8 mouse cellular contexts compared by ENCODE assay signal in genomic region chr8:47674777-47675710, GRCm38 (mm10). TPM values are rescaled to one million over a fixed set of nuclear protein-coding genes. Genes with fewer than 3 reads are reported as not detected.
DNase-seq lines count a peak whose midpoint lies in the region; ATAC-seq and TF ChIP-seq lines count a peak whose summit lies in the region.

Gene Ing2 (minus strand): TSS chr8:47675556.

- H3K4me1 ChIP-seq in bone marrow macrophage, adult 2 months (ENCODE audit: control insufficient read depth, insufficient read depth, low read length), result peaks cover 15% of the 10 kb centered on the region
- no peaks in the 10 kb centered on the region; the same call in 1 of the 2 replicates for H3K4me1 ChIP-seq in embryonic fibroblast, embryonic 13.5 days (ENCODE audit: control insufficient read depth, insufficient read depth, low read length)
- H3K4me1 ChIP-seq in kidney, embryonic 14.5 days (ENCODE audit: control insufficient read depth, insufficient read depth, low read length), result no peaks in the 10 kb centered on the region
- H3K4me1 ChIP-seq in limb, embryonic 15.5 days, result 0 out of 2 replicates have a peak, but pooled peaks cover 3% of the 10 kb centered on the region

- peak within 1 kb of the TSS; percentile 86 for H3K4me3 ChIP-seq in bone marrow macrophage, adult 2 months (ENCODE audit: insufficient read depth, low read length)
- H3K4me3 ChIP-seq in embryonic fibroblast, embryonic 13.5 days (ENCODE audit: insufficient read depth, low read length), result peak within 1 kb of the TSS; percentile 95
- H3K4me3 ChIP-seq in kidney, embryonic 14.5 days (ENCODE audit: low read length), result peak within 1 kb of the TSS; percentile 98
- H3K4me3 ChIP-seq in limb, embryonic 15.5 days, result peak within 1 kb of the TSS; percentile 98

- peak; percentile 100 for DNase-seq in A20 (ENCODE audit: low read depth, low spot score)
- peak; percentile 100 for DNase-seq in heart, adult 9 months (ENCODE audit: low spot score in 2 of 2)
- peak; percentile 99 to 100 for DNase-seq in monocyte, adult 2 months (ENCODE audit: low read depth in 1 of 2, low spot score in 2 of 2)
- peak; percentile 100 for DNase-seq in spleen, postnatal 36 days (ENCODE audit: low spot score in 2 of 2)

- H3K9ac ChIP-seq in kidney, embryonic 14.5 days (ENCODE audit: low read depth, low read length), result peak within 1 kb of the TSS; percentile 92
- H3K9ac ChIP-seq in limb, embryonic 15.5 days, result peak within 1 kb of the TSS; percentile 79

- under 1% methylated on average over 76 of the region's 106 CpGs for WGBS in kidney, embryonic 14.5 days
- WGBS in limb, embryonic 15.5 days, result under 1% methylated on average over 98 of the region's 106 CpGs

- no peaks in the 10 kb centered on the region for H3K9me3 ChIP-seq in kidney, embryonic 14.5 days (ENCODE audit: control insufficient read depth, low read length)
- no peaks in the 10 kb centered on the region for H3K9me3 ChIP-seq in limb, embryonic 15.5 days

- H3K27me3 ChIP-seq in kidney, embryonic 14.5 days (ENCODE audit: control insufficient read depth, insufficient read depth, low read length), result no peaks in the 10 kb centered on the region
- H3K27me3 ChIP-seq in limb, embryonic 15.5 days, result no peaks in the 10 kb centered on the region

- no peak for TF ChIP-seq CTCF in bone marrow macrophage, adult 2 months (IDR thresholded peaks at IDR 0.05; ENCODE audit: low read depth, low read length)
- no peak for TF ChIP-seq CTCF in embryonic fibroblast, embryonic 13.5 days (IDR thresholded peaks at IDR 0.05; ENCODE audit: borderline replicate concordance, insufficient read depth, low read length)

- peak; percentile 31; the same call in 1 of the 2 replicates for TF ChIP-seq POLR2A in bone marrow macrophage, adult 2 months (IDR thresholded peaks at IDR 0.05; ENCODE audit: borderline replicate concordance, low read depth, low read length)
- peak; percentile 67 for TF ChIP-seq POLR2A in embryonic fibroblast, embryonic 13.5 days (IDR thresholded peaks at IDR 0.05; ENCODE audit: low read depth, low read length)

- H3K4me2 ChIP-seq in kidney, embryonic 14.5 days (replicated peaks; ENCODE audit: low read depth, low read length), result peak within 1 kb of the TSS; percentile 65
- H3K4me2 ChIP-seq in limb, embryonic 15.5 days, result peak within 1 kb of the TSS; percentile 73

- peak within 1 kb of the TSS; percentile 95 for H3K27ac ChIP-seq in bone marrow macrophage, adult 2 months (ENCODE audit: insufficient read depth, low read depth, low read length)
- H3K27ac ChIP-seq in embryonic fibroblast, embryonic 13.5 days (ENCODE audit: insufficient read depth, low read length), result peak within 1 kb of the TSS; percentile 90
- peak within 1 kb of the TSS; percentile 98 for H3K27ac ChIP-seq in kidney, embryonic 14.5 days (ENCODE audit: low read depth, low read length)
- peak within 1 kb of the TSS; percentile 97 for H3K27ac ChIP-seq in limb, embryonic 15.5 days

- ATAC-seq in kidney, embryonic 14.5 days (ENCODE audit: low FRiP score, low TSS enrichment), result peak; percentile 94
- ATAC-seq in limb, embryonic 15.5 days (ENCODE audit: insufficient number of reproducible peaks, low FRiP score, low TSS enrichment, low read depth), result peak; percentile 95

- no peaks in the 10 kb centered on the region for H3K36me3 ChIP-seq in kidney, embryonic 14.5 days (ENCODE audit: control insufficient read depth, insufficient read depth, low read length)
- H3K36me3 ChIP-seq in limb, embryonic 15.5 days, result no peaks in the 10 kb centered on the region

RNA-seq across cellular contexts. Expression of gene Ing2, which starts in this region (rescaled TPM):
- polyA plus RNA-seq in bone marrow macrophage, adult 2 months (2012; ENCODE audit: insufficient read depth, insufficient read length, missing spikeins), result 45.5 and 47.4 TPM in 2 replicates
- 18.9 and 24.4 TPM in 2 replicates for polyA plus RNA-seq in embryonic fibroblast, embryonic 13.5 days (2011; ENCODE audit: insufficient read length, low read depth, missing spikeins)
- polyA plus RNA-seq in kidney, embryonic 14.5 days (2014; fragmentation: Nextera tagmentation; extraction: Ambion mirVana), result 15.0 and 22.4 TPM in 2 replicates
- 8.5 and 10.1 TPM in 2 replicates for polyA plus RNA-seq in limb, embryonic 15.5 days (2015; fragmentation: Nextera tagmentation; extraction: Ambion mirVana)

Comparison
In these comparisons a context has a peak if more than half of its experiments do, and no peak if none do; other contexts are left out.
1. Peak in every context shown above with its lines: DNase-seq, ATAC-seq, H3K4me3 ChIP-seq and H3K27ac ChIP-seq.